19 mouse cellular contexts compared by ENCODE assay signal in genomic region chr2:128132635-128133034, GRCm38 (mm10).
"Had no signal": no experiment of that assay in that cellular context is flagged by ENCODE, and none has a peak within 500 bp of the region (broad histone marks: within the 10 kb centered on the region; RNA-seq: fewer than 3 reads in every experiment).

No protein-coding gene starts in this region.

- DNase-seq: kidney, adult 18-20 months; kidney, adult 9 months; kidney, postnatal 36 days; layer of hippocampus, postnatal 36 days; left cerebral cortex, postnatal 4 days; liver, postnatal 0 days; lung, embryonic 14.5 days; thymus, adult 18-20 months; thymus, postnatal 14 days; thymus, postnatal 4 days had no signal

- H3K4me3 ChIP-seq: left cerebral cortex, adult 2 months; limb, embryonic 12.5 days; limb, embryonic 15.5 days; midbrain, embryonic 13.5 days had no signal

- H3K4me2 ChIP-seq: limb, embryonic 12.5 days; limb, embryonic 15.5 days; liver, embryonic 11.5 days; lung, embryonic 14.5 days; midbrain, embryonic 13.5 days had no signal

- ATAC-seq: liver, postnatal 0 days; lung, postnatal 0 days; midbrain, embryonic 13.5 days; midbrain, embryonic 16.5 days had no signal

- H3K27me3 ChIP-seq: limb, embryonic 12.5 days; limb, embryonic 15.5 days; midbrain, embryonic 13.5 days had no signal

- H3K27ac ChIP-seq: kidney, postnatal 0 days; left cerebral cortex, adult 2 months; limb, embryonic 12.5 days; limb, embryonic 15.5 days; liver, embryonic 14.5 days; midbrain, embryonic 13.5 days had no signal

- H3K9ac ChIP-seq: limb, embryonic 12.5 days; limb, embryonic 15.5 days; liver, embryonic 14.5 days; liver, postnatal 0 days; lung, embryonic 14.5 days; midbrain, embryonic 13.5 days had no signal

- H3K9me3 ChIP-seq: limb, embryonic 12.5 days; limb, embryonic 15.5 days; midbrain, embryonic 13.5 days had no signal
